Mouse (Mus musculus) forebrain, embryonic 13.5 days (tissue): ENCODE results near the gene Gcnt3. TPM values are rescaled to one million over a fixed set of nuclear protein-coding genes. Genes with fewer than 3 reads are reported as not detected.

Experiments used
- ATAC-seq: fragments of 200-750 bp; cut with Nextera tagmentation; 2 replicates; pipeline ENCODE4 v1.8.0; 2017
- H3K27ac ChIP-seq: fragments of 300-500 bp; sonication (generic); 2 replicates; pipeline ENCODE4 v1.5.1; 2015; ENCODE audit warnings: inconsistent platforms, mild to moderate bottlenecking, moderate library complexity
- H3K27me3 ChIP-seq: fragments of 300-500 bp; sonication (generic); 2 replicates; pipeline ENCODE4 v1.6.1; 2015; ENCODE audit warnings: mild to moderate bottlenecking, inconsistent platforms
- H3K36me3 ChIP-seq: fragments of 300-500 bp; sonication (generic); 2 replicates; pipeline ENCODE4 v1.6.1; 2015; ENCODE audit warnings: mild to moderate bottlenecking, inconsistent platforms; ENCODE audit not compliant: poor library complexity, severe bottlenecking
- H3K4me1 ChIP-seq: fragments of 300-500 bp; sonication (generic); 2 replicates; pipeline ENCODE4 v1.6.1; 2015; ENCODE audit warnings: inconsistent platforms
- H3K4me2 ChIP-seq: fragments of 300-500 bp; sonication (generic); 2 replicates; pipeline ENCODE4 v1.6.1; 2015; ENCODE audit warnings: inconsistent platforms, mild to moderate bottlenecking, moderate library complexity
- H3K4me3 ChIP-seq: fragments of 300-500 bp; sonication (generic); 2 replicates; pipeline ENCODE4 v1.5.1; 2015; ENCODE audit warnings: mild to moderate bottlenecking, inconsistent platforms
- H3K9ac ChIP-seq: fragments of 300-500 bp; sonication (generic); 2 replicates; pipeline ENCODE4 v1.6.1; 2015; ENCODE audit warnings: mild to moderate bottlenecking, inconsistent platforms
- H3K9me3 ChIP-seq: fragments of 300-500 bp; sonication (generic); replicated peaks from 2 replicates; pipeline ENCODE4 v1.6.1; 2016; ENCODE audit warnings: inconsistent platforms
- WGBS: fragments of 180-500 bp; shearing (Covaris S2); methylation state at CpG from one replicate; pipeline ENCODE4 v1.1.7; 2015; 5-methylcytosine and 5-hydroxymethylcytosine counted together
- polyA plus RNA-seq: library from polyadenylated mRNA; unstranded; fragments of >200 nt; fragmentation: Nextera tagmentation; extraction: Ambion mirVana; gene quantifications from 2 replicates; pipeline ENCODE4 v1.2.1, GENCODE M21; 2015

The Gcnt3 gene
- polyA plus RNA-seq, 1 experiment from 2014 or later: not detected

DNA sequence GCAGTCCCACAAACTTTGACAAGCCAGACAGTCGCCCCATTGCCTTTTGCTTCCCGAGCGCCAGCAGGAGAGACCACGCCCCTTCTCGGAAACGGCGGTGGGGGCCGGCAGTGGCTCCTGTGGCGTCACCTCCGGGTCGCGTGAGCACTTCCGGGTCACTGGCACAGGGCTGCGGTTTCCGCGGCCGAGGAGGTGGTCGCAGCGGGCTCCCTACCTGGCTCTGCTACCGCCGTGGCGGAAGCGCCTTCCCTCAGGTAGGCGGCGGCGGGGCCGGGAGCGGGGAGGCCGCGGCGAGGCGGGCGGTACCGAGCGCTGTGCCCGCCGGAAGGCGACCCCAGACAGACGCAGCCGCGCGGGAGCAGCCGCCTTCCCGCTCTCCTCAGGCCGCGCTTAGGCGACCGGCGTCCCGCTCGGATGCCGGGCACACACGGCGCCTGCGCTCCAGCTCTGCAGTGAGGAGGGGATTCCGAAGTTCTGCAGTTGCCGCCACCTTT, 25.4 kb downstream of the Gcnt3 start, which contains the start of gene Gtf2a2:
Gene Gtf2a2 (plus strand): TSS at position 143 of the 494 bp plus-strand sequence.
- under 1% methylated on average over 53 of the region's 57 CpGs for WGBS
- H3K9me3 ChIP-seq: no peaks in the 10 kb centered on the region
- H3K36me3 ChIP-seq: peaks cover 35% of the 10 kb centered on the region
- peak within 1 kb of the TSS; percentile 87 for H3K9ac ChIP-seq
- H3K4me3 ChIP-seq: peak within 1 kb of the TSS; percentile 67
- peak; percentile 98 for ATAC-seq
- peak within 1 kb of the TSS; percentile 85 for H3K4me2 ChIP-seq
- H3K27ac ChIP-seq: peak within 1 kb of the TSS; percentile 90
- peaks cover 17% of the 10 kb centered on the region for H3K4me1 ChIP-seq
- no peaks in the 10 kb centered on the region for H3K27me3 ChIP-seq

DNA sequence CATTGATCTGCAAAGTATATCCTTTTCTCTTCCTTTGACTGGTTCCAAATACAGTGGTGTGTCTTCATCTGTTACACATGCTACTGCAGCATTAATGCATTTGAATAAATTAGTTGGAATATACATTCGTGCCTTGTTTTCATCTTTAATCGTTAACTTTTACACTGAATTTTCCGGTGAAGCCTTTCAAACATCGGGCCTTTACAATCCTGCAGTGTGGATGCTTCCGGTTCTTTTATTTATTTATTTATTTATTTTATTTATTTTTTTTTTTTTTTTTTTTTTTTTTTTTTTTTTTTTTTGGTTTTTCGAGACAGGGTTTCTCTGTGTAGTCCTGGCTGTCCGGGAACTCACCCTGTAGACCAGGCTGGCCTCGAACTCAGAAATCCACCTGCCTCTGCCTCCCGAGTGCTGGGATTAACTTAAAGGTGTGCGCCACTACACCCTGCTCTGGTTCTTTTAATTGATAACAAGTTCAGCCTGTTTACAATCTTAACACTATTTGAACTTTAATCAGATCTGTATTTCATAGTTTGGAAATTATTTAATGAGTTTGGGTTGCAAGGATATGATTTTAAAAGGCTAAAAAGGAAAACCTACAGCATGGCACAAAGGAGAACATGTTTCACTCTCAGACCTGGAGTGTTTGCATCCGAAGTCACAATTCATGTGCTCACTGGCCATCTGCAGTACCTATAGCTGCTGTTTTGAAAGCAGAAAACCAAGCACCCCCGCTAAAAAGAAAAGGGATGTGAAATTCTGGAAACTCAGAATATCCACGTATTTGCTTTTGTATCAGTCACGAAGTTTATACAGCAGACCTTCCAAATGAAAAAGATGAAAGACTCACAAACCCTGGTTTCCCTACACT, 26.1 kb downstream of the Gcnt3 start:
- Histone ChIP-seq H3K4me2 (peak overlapping the region; percentile 85), H3K9ac (peak overlapping the region; percentile 87), H3K27me3 (no peaks in the 10 kb centered on the region), H3K4me3 (peak overlapping the region; percentile 67), H3K4me1 (peaks cover 17% of the 10 kb centered on the region), H3K27ac (peak overlapping the region; percentile 90), H3K36me3 (peaks cover 37% of the 10 kb centered on the region), H3K9me3 (no peaks in the 10 kb centered on the region)
- ATAC-seq: peak; percentile 23
- WGBS: 66% methylated on average over 14 of the region's 14 CpGs

DNA sequence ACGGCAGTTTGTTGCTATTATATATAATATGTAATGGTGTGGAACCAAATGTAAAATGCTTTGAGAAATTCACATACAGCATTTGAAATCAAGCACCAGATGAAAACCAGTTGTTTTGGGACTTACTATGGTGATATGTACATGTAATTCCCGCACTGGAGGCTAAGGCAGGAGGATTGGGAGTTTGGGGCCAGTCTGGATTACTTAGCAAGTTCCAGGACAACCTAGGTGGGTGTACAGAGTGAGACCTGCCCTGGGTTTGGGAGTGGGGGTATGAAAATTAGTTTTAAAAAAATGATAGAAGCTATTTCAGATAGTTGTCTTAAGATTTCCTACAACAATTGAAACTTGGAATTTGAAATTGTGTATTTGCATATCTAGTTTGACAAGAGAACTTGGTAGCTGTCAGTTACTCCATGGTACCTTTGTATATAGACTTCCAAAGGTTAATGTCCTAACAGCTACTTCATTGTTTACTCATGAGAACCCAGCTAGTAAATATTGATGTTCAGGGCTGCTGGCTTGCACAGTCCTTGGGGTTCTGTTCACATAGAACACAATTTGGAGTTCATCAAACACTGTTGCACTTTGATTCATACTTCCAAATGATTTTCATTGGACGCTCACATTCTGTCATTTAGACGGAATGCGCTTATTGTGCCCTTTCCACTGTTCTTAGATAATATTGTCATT, 27.0 kb downstream of the Gcnt3 start:
- 94% methylated on average over 5 of the region's 5 CpGs for WGBS
- Histone ChIP-seq H3K9me3 (no peaks in the 10 kb centered on the region), H3K36me3 (peaks cover 37% of the 10 kb centered on the region), H3K27ac (no peak overlapping the region), H3K9ac (no peak overlapping the region), H3K4me1 (peaks cover 17% of the 10 kb centered on the region), H3K4me3 (no peak overlapping the region), H3K27me3 (no peaks in the 10 kb centered on the region), H3K4me2 (no peak overlapping the region)
- ATAC-seq: no peak

DNA sequence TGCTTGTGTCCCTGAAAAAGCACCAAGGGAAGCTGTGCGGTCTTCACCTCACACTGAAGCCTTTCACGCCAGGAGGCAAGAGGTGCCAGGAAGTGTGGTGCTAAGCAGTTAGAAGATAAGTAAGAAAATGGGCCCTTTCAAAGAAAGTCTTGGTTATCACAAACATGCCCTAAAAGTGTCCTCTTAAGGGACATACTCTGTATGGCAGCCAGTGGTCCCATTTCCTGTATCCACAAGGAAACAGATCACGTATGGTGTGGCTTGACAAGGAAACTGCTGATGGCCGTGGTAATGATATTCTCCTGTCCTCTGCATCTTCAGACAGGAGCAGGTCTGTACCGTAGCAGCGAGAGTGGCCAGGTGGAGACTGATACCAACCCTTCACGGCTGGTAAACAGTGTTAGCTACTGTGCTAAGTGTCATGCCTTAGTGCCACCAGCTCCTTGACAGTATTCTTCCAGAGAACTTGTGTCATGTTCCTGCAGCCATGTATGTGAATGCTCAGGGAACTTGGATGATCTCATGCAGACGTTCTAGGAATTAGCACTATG, 28.1 kb downstream of the Gcnt3 start:
- Histone ChIP-seq H3K36me3 (peaks cover 47% of the 10 kb centered on the region), H3K4me2 (no peak overlapping the region), H3K9me3 (no peaks in the 10 kb centered on the region), H3K4me1 (peaks cover 17% of the 10 kb centered on the region), H3K4me3 (no peak overlapping the region), H3K9ac (no peak overlapping the region), H3K27ac (no peak overlapping the region), H3K27me3 (no peaks in the 10 kb centered on the region)
- 89% methylated on average over 8 of the region's 8 CpGs for WGBS
- ATAC-seq: no peak

DNA sequence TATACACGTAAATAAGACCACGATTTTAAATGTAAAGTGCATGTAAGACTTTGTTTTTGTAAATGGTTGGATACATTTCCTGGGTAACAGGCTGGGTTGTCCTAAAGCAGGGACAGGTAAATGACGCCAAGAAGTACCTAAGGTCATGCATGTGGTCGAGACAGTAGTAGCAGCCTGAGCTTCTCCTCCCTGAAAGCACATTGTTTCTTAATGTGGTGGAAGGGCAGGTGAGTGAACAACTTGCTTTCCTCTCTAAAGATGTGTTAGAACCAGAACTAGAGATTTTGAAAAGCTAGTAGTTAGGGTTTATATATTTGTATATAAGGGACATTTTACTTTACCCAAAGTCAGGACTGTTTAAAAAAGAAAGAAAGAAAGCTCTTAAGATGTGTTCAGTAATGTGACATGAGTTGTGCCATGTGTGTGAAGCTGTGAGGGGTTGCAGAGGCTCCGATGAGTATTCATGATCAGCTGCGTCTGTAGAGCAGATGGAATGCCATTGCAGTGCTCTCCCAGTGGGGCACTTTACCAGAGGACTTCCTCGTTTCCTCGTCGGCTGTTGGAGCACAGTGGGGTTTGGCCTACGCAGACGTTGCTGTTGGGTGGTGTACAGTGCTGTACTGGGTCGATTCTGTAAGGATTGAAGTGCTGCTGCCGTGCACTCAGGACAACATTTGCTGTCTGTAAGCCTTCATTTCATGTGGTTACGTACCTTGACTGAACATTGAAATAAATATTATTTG, 30.2 kb downstream of the Gcnt3 start:
- H3K27ac ChIP-seq: no peak overlapping the region
- no peak for ATAC-seq
- H3K4me2 ChIP-seq: no peak overlapping the region
- H3K9me3 ChIP-seq: no peaks in the 10 kb centered on the region
- H3K4me1 ChIP-seq: no peaks in the 10 kb centered on the region
- WGBS: 92% methylated on average over 14 of the region's 14 CpGs
- H3K36me3 ChIP-seq: peaks cover 66% of the 10 kb centered on the region
- H3K4me3 ChIP-seq: no peak overlapping the region
- no peak overlapping the region for H3K9ac ChIP-seq
- no peaks in the 10 kb centered on the region for H3K27me3 ChIP-seq

DNA sequence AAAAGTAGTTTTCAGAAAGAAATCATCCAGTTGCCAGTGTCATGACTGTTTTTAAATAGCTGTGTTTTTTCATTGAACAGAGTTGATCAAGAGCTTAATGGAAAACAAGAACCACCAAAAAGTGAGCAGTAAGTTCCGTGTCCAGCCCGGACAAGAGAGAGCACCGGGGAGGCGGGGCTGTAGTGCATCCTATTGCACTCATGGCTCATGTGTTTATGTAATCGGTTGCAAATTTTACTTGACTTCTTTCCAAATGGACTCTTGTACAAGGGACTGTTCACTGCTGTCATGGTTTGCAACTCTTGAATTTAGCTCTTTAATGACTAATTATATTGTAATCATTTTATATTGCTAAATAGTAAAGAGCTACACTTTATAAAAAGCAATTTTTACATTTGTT, 30.9 kb downstream of the Gcnt3 start:
- H3K4me2 ChIP-seq: no peak overlapping the region
- ATAC-seq: no peak
- H3K36me3 ChIP-seq: peaks cover 73% of the 10 kb centered on the region
- H3K27me3 ChIP-seq: no peaks in the 10 kb centered on the region
- H3K27ac ChIP-seq: no peak overlapping the region
- H3K4me1 ChIP-seq: no peaks in the 10 kb centered on the region
- 91% methylated on average over 5 of the region's 5 CpGs for WGBS
- H3K9me3 ChIP-seq: no peaks in the 10 kb centered on the region
- H3K9ac ChIP-seq: no peak overlapping the region
- H3K4me3 ChIP-seq: no peak overlapping the region

DNA sequence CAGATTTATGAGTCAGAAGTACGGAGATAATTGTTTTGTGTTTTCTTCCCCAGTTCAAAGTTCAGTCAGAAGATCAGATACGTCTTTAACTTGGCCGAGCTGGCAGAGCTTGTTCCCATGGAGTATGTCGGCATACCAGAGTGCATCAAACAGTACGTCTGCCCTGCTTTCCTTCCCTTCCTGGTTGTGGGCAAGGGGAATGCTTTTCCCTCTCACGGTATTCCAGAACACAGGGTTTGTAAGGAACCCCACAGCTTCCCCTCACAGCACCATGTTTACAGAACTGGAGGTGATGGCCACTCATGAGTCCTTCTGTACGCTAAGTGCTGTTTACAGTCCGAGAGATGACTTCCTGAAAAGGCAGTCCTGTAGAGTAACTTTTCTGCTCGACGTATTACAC, 34.4 kb downstream of the Gcnt3 start:
- H3K4me3 ChIP-seq: no peak overlapping the region
- H3K9ac ChIP-seq: no peak overlapping the region
- H3K27me3 ChIP-seq: no peaks in the 10 kb centered on the region
- no peak for ATAC-seq
- peaks cover 87% of the 10 kb centered on the region for H3K36me3 ChIP-seq
- no peak overlapping the region for H3K27ac ChIP-seq
- no peaks in the 10 kb centered on the region for H3K9me3 ChIP-seq
- H3K4me1 ChIP-seq: no peaks in the 10 kb centered on the region
- H3K4me2 ChIP-seq: no peak overlapping the region
- 92% methylated on average over 10 of the region's 10 CpGs for WGBS

DNA sequence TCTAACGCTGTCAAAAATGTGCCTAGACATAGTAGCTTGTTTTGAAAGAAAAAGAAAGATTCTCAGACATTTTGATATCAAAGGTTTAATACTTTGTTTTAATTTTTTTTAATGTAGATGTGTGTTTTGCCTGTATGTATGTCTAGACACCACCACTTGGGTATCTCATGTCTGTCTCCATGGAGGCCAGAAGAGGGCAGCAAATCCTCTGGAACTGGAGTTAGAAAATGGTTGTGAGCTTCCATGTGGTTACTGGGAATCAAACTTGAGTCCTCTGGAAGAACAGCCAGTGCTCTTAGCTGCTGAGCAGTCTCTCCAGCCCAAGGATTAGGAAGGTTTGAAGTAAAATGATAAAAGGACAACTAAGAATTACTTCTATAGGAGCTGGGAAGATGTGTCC, 38.6 kb downstream of the Gcnt3 start:
- Histone ChIP-seq H3K9ac (no peak overlapping the region), H3K36me3 (peaks cover 90% of the 10 kb centered on the region), H3K9me3 (no peaks in the 10 kb centered on the region), H3K4me2 (no peak overlapping the region), H3K4me3 (no peak overlapping the region), H3K27me3 (no peaks in the 10 kb centered on the region), H3K27ac (no peak overlapping the region), H3K4me1 (no peaks in the 10 kb centered on the region)
- no peak for ATAC-seq
- 91% methylated on average over 1 of the region's 1 CpGs for WGBS

DNA sequence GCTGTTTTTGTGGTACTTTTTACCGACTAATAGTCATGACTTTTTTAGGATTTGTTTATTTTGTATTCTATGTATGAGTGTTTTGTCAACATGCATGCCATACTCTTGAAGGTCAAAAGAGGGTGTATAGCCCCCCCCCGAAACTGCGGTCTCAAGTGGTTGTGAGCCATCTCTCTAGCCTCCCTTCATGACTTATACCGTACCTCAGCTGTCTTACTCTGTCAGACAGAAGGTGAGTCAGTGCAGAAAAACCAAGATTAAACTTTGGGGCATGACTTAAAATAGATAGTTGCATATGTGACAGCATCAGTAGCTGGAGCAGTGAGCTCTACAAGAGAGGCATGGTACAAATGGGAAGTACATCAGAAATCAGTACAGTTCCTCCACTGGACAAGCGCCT, 43.3 kb downstream of the Gcnt3 start:
- no peaks in the 10 kb centered on the region for H3K27me3 ChIP-seq
- peaks cover 54% of the 10 kb centered on the region for H3K36me3 ChIP-seq
- no peaks in the 10 kb centered on the region for H3K9me3 ChIP-seq
- H3K4me3 ChIP-seq: no peak overlapping the region
- WGBS: 93% methylated on average over 5 of the region's 5 CpGs
- no peak overlapping the region for H3K9ac ChIP-seq
- H3K4me1 ChIP-seq: peaks cover 22% of the 10 kb centered on the region
- H3K4me2 ChIP-seq: no peak overlapping the region
- ATAC-seq: no peak
- H3K27ac ChIP-seq: no peak overlapping the region

DNA sequence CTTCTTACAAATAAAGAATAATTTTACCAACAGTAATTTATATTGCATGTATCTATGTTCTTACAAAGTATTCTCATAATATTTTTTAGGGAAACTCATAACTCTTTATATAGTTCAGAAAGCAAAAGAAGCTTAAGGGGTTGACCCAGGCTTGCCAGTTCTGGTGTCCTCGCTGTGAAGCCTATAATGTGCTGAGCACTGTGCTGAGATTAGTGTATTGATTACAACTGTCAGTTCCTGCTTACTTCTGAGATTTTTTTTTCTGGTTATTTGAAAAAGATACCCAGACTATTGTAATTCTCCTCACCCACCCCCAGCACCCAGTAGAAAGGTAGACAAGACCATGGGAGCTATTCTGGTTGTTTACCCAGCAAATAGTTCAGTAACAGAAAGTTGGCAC, 44.4 kb downstream of the Gcnt3 start:
- peaks cover 43% of the 10 kb centered on the region for H3K36me3 ChIP-seq
- WGBS: 82% methylated on average over 1 of the region's 1 CpGs
- H3K9ac ChIP-seq: no peak overlapping the region
- H3K27ac ChIP-seq: no peak overlapping the region
- no peaks in the 10 kb centered on the region for H3K27me3 ChIP-seq
- H3K4me1 ChIP-seq: peaks cover 22% of the 10 kb centered on the region
- no peaks in the 10 kb centered on the region for H3K9me3 ChIP-seq
- ATAC-seq: no peak
- H3K4me3 ChIP-seq: no peak overlapping the region
- no peak overlapping the region for H3K4me2 ChIP-seq

DNA sequence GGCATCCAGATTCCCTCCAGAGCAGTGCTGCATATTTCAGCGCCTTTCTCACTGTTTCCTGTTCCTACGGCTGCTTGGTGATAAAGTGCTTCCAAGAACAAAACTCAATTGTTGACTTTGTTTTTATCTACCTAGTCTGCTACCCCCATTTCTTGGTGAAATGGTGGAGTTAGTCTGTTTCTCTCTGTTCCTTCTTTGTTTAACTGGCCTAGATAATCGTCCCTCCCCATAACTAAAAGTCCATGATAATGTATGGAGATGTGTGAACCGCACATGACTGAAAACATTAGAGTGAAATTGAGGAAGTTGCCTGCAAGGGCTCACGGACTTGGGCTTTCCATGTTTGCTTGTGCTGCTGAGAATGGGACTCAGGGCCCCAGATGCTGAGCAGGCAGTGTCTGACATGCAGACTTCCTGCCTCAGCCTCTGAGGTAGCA, 45.0 kb downstream of the Gcnt3 start:
- Histone ChIP-seq H3K9ac (no peak overlapping the region), H3K4me3 (no peak overlapping the region), H3K27me3 (no peaks in the 10 kb centered on the region), H3K36me3 (peaks cover 37% of the 10 kb centered on the region), H3K4me1 (peaks cover 22% of the 10 kb centered on the region), H3K9me3 (no peaks in the 10 kb centered on the region), H3K4me2 (no peak overlapping the region), H3K27ac (no peak overlapping the region)
- ATAC-seq: no peak
- 89% methylated on average over 5 of the region's 5 CpGs for WGBS
